Mouse (Mus musculus): Measurements from ENCODE around the gene Usp5. TPM values are rescaled to one million over a fixed set of nuclear protein-coding genes. Genes with fewer than 3 reads are reported as not detected.

Gene Usp5
- polyA plus RNA-seq, 1 experiment from 2014 or later, result 162 TPM

GRCm38 (mm10) chr6:124829799-124830700 lies 766 bp upstream of the Usp5 start:
- Histone ChIP-seq H3K27ac (ENCODE audit: low read depth, low read length) (peak overlapping the region; percentile 78), H3K9ac (replicated peaks; ENCODE audit: low read depth, low read length) (peak overlapping the region; percentile 60), H3K27me3 (ENCODE audit: control insufficient read depth, insufficient read depth, low read length) (no peaks in the 10 kb centered on the region), H3K4me3 (ENCODE audit: low read depth, low read length) (peak overlapping the region; percentile 47), H3K9me3 (ENCODE audit: control insufficient read depth, low read length) (no peaks in the 10 kb centered on the region), H3K4me2 (ENCODE audit: low read depth, low read length) (peak overlapping the region; percentile 53), H3K36me3 (ENCODE audit: control insufficient read depth, insufficient read depth, low read length) (peaks cover 10% of the 10 kb centered on the region), H3K4me1 (ENCODE audit: control insufficient read depth, insufficient read depth, low read length) (peaks cover 16% of the 10 kb centered on the region)
- ATAC-seq (ENCODE audit: low read depth), result peak; percentile 89
- under 1% methylated on average over 38 of the region's 38 CpGs for WGBS

- H3K27me3 ChIP-seq (ENCODE audit: control insufficient read depth, insufficient read depth, low read length), result no peaks in the 10 kb centered on the region
- H3K36me3 ChIP-seq (ENCODE audit: control insufficient read depth, insufficient read depth, low read length), result peaks cover 29% of the 10 kb centered on the region
- peak overlapping the region; percentile 2; the same call in 1 of the 2 replicates for H3K27ac ChIP-seq (ENCODE audit: low read depth, low read length)
- peak overlapping the region; percentile 47 for H3K4me3 ChIP-seq (ENCODE audit: low read depth, low read length)
- H3K4me1 ChIP-seq (ENCODE audit: control insufficient read depth, insufficient read depth, low read length), result peaks cover 16% of the 10 kb centered on the region
- WGBS, result 22% methylated on average over 10 of the region's 10 CpGs
- peak overlapping the region; percentile 51 for H3K9ac ChIP-seq (replicated peaks; ENCODE audit: low read depth, low read length)
- ATAC-seq (ENCODE audit: low read depth), result no peak
- H3K9me3 ChIP-seq (ENCODE audit: control insufficient read depth, low read length), result no peaks in the 10 kb centered on the region
- peak overlapping the region; percentile 65 for H3K4me2 ChIP-seq (ENCODE audit: low read depth, low read length)
Measured at GRCm38 (mm10) chr6:124828101-124828592, 1.1 kb downstream of the Usp5 start.

- WGBS, result over 99% methylated on average over 4 of the region's 4 CpGs
Measured at GRCm38 (mm10) chr6:124822049-124822448, 7.2 kb downstream of the Usp5 start.

GRCm38 (mm10) chr6:124820891-124821290 lies 8.4 kb downstream of the Usp5 start:
- Histone ChIP-seq H3K4me3 (ENCODE audit: low read depth, low read length) (no peak overlapping the region), H3K27me3 (ENCODE audit: control insufficient read depth, insufficient read depth, low read length) (no peaks in the 10 kb centered on the region), H3K4me2 (ENCODE audit: low read depth, low read length) (no peak overlapping the region), H3K27ac (ENCODE audit: low read depth, low read length) (no peak overlapping the region), H3K36me3 (ENCODE audit: control insufficient read depth, insufficient read depth, low read length) (peaks cover 92% of the 10 kb centered on the region), H3K9ac (replicated peaks; ENCODE audit: low read depth, low read length) (no peak overlapping the region), H3K4me1 (ENCODE audit: control insufficient read depth, insufficient read depth, low read length) (no peaks in the 10 kb centered on the region), H3K9me3 (ENCODE audit: control insufficient read depth, low read length) (no peaks in the 10 kb centered on the region)
- no peak for ATAC-seq (ENCODE audit: low read depth)
- 96% methylated on average over 5 of the region's 5 CpGs for WGBS

More at GRCm38 (mm10) chr6:124822049-124822448, 7.2 kb downstream of the Usp5 start:
- Histone ChIP-seq H3K9ac (replicated peaks; ENCODE audit: low read depth, low read length) (no peak overlapping the region), H3K9me3 (ENCODE audit: control insufficient read depth, low read length) (no peaks in the 10 kb centered on the region), H3K4me3 (ENCODE audit: low read depth, low read length) (no peak overlapping the region), H3K4me1 (ENCODE audit: control insufficient read depth, insufficient read depth, low read length) (no peaks in the 10 kb centered on the region), H3K27me3 (ENCODE audit: control insufficient read depth, insufficient read depth, low read length) (no peaks in the 10 kb centered on the region), H3K36me3 (ENCODE audit: control insufficient read depth, insufficient read depth, low read length) (peaks cover 88% of the 10 kb centered on the region), H3K27ac (ENCODE audit: low read depth, low read length) (no peak overlapping the region), H3K4me2 (ENCODE audit: low read depth, low read length) (no peak overlapping the region)
- no peak for ATAC-seq (ENCODE audit: low read depth)

GRCm38 (mm10) chr6:124817971-124818370 lies 11.3 kb downstream of the Usp5 start:
- H3K4me3 ChIP-seq (ENCODE audit: low read depth, low read length), result no peak overlapping the region
- WGBS, result 96% methylated on average over 8 of the region's 8 CpGs
- no peak overlapping the region for H3K9ac ChIP-seq (replicated peaks; ENCODE audit: low read depth, low read length)
- H3K27me3 ChIP-seq (ENCODE audit: control insufficient read depth, insufficient read depth, low read length), result no peaks in the 10 kb centered on the region
- H3K36me3 ChIP-seq (ENCODE audit: control insufficient read depth, insufficient read depth, low read length), result peaks cover 66% of the 10 kb centered on the region
- no peak overlapping the region for H3K27ac ChIP-seq (ENCODE audit: low read depth, low read length)
- H3K9me3 ChIP-seq (ENCODE audit: control insufficient read depth, low read length), result no peaks in the 10 kb centered on the region
- H3K4me2 ChIP-seq (ENCODE audit: low read depth, low read length), result no peak overlapping the region
- H3K4me1 ChIP-seq (ENCODE audit: control insufficient read depth, insufficient read depth, low read length), result peaks cover 6% of the 10 kb centered on the region
- ATAC-seq (ENCODE audit: low read depth), result no peak

DNA sequence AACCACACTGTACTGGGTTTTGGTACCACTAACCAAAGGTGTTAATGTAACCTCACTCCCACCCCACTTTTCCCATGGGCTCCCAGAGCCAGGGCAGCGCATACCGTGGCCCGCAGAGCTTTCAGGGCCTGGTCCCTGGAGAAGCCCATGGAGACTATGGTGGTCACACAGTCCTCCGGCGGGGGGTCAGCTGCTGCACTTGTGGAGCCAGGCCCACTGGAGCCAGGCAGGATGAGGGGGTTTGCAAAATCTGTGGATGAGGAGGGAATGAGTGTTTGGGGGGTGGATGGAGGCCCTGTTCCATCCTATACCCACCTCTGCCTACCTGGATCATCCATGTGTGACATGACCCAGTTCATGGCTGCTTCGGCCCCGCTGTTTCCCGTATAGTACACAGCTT lies 11.7 kb downstream of the Usp5 start:
- Histone ChIP-seq H3K4me2 (ENCODE audit: low read depth, low read length) (no peak overlapping the region), H3K27me3 (ENCODE audit: control insufficient read depth, insufficient read depth, low read length) (no peaks in the 10 kb centered on the region), H3K36me3 (ENCODE audit: control insufficient read depth, insufficient read depth, low read length) (peaks cover 61% of the 10 kb centered on the region), H3K4me1 (ENCODE audit: control insufficient read depth, insufficient read depth, low read length) (peaks cover 10% of the 10 kb centered on the region), H3K27ac (ENCODE audit: low read depth, low read length) (no peak overlapping the region), H3K9ac (replicated peaks; ENCODE audit: low read depth, low read length) (no peak overlapping the region), H3K4me3 (ENCODE audit: low read depth, low read length) (no peak overlapping the region), H3K9me3 (ENCODE audit: control insufficient read depth, low read length) (no peaks in the 10 kb centered on the region)
- ATAC-seq (ENCODE audit: low read depth), result no peak
- 94% methylated on average over 8 of the region's 8 CpGs for WGBS

DNA sequence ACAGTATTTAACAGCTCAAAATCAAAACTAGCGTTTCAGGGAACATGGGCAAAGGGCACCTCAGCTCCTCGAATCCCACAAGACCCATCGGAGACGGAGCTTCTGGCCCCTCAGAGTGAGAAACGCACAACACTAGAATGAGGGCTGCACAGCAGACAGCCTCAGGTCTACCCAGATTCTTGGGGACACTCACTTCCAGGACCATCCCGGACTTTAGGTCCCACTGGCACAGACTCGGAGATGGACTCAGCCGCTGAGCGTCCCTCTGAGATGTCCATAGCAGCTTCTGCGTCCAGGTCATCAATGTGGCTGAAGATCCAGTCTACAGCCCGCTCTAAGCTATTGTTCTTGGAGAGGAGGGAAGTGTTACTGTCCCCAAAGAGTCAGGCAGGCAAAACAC lies 12.2 kb downstream of the Usp5 start:
- H3K4me3 ChIP-seq (ENCODE audit: low read depth, low read length), result no peak overlapping the region
- no peak overlapping the region for H3K4me2 ChIP-seq (ENCODE audit: low read depth, low read length)
- peaks cover 15% of the 10 kb centered on the region for H3K4me1 ChIP-seq (ENCODE audit: control insufficient read depth, insufficient read depth, low read length)
- H3K27ac ChIP-seq (ENCODE audit: low read depth, low read length), result no peak overlapping the region
- peaks cover 58% of the 10 kb centered on the region for H3K36me3 ChIP-seq (ENCODE audit: control insufficient read depth, insufficient read depth, low read length)
- 95% methylated on average over 11 of the region's 11 CpGs for WGBS
- no peak for ATAC-seq (ENCODE audit: low read depth)
- H3K9ac ChIP-seq (replicated peaks; ENCODE audit: low read depth, low read length), result no peak overlapping the region
- no peaks in the 10 kb centered on the region for H3K27me3 ChIP-seq (ENCODE audit: control insufficient read depth, insufficient read depth, low read length)
- H3K9me3 ChIP-seq (ENCODE audit: control insufficient read depth, low read length), result no peaks in the 10 kb centered on the region

GRCm38 (mm10) chr6:124816611-124817010 lies 12.7 kb downstream of the Usp5 start:
- no peak overlapping the region for H3K4me3 ChIP-seq (ENCODE audit: low read depth, low read length)
- H3K36me3 ChIP-seq (ENCODE audit: control insufficient read depth, insufficient read depth, low read length), result peaks cover 58% of the 10 kb centered on the region
- peaks cover 16% of the 10 kb centered on the region for H3K4me1 ChIP-seq (ENCODE audit: control insufficient read depth, insufficient read depth, low read length)
- no peak overlapping the region for H3K27ac ChIP-seq (ENCODE audit: low read depth, low read length)
- no peak for ATAC-seq (ENCODE audit: low read depth)
- no peaks in the 10 kb centered on the region for H3K27me3 ChIP-seq (ENCODE audit: control insufficient read depth, insufficient read depth, low read length)
- H3K9ac ChIP-seq (replicated peaks; ENCODE audit: low read depth, low read length), result no peak overlapping the region
- no peaks in the 10 kb centered on the region for H3K9me3 ChIP-seq (ENCODE audit: control insufficient read depth, low read length)
- no peak overlapping the region for H3K4me2 ChIP-seq (ENCODE audit: low read depth, low read length)
- 94% methylated on average over 4 of the region's 4 CpGs for WGBS
